Mouse (Mus musculus): Measurements from ENCODE around the gene Tmem104.

GRCm38 (mm10) chr11:115179881-115180280, 7.4 kb upstream of the Tmem104 start:
- TF ChIP-seq MYOG (IDR thresholded peaks at IDR 0.05; ENCODE audit: control insufficient read depth in 1 of 3, insufficient read depth in 1 of 3, insufficient read length in 2 of 3, low read depth in 2 of 3): no peak
- no peak for TF ChIP-seq CEBPB (IDR thresholded peaks at IDR 0.05; ENCODE audit: insufficient read depth, poor library complexity, severe bottlenecking)
- TF ChIP-seq E2F4 (IDR thresholded peaks at IDR 0.05; ENCODE audit: insufficient read depth): no peak
- no peak for TF ChIP-seq MYOD1 (IDR thresholded peaks at IDR 0.05; ENCODE audit: control insufficient read depth in 1 of 3, insufficient read length in 2 of 3, low read depth in 2 of 3)
- no peak for TF ChIP-seq SRF (IDR thresholded peaks at IDR 0.05; ENCODE audit: control insufficient read depth, insufficient read length, low read depth)
- TF ChIP-seq USF1 (IDR thresholded peaks at IDR 0.05; ENCODE audit: low read depth): no peak
- no peak for TF ChIP-seq TCF3 (IDR thresholded peaks at IDR 0.05; ENCODE audit: insufficient read length, low read depth)
- no peak for TF ChIP-seq POLR2AphosphoS2 (IDR thresholded peaks at IDR 0.05; ENCODE audit: insufficient read length, low read depth)
- TF ChIP-seq REST (IDR thresholded peaks at IDR 0.05; ENCODE audit: insufficient read depth, insufficient read length): no peak

Data from myocyte (in vitro differentiated cells).